Mouse (Mus musculus): Measurements from ENCODE around the gene Mmp8. TPM values are rescaled to one million over a fixed set of nuclear protein-coding genes. Genes with fewer than 3 reads are reported as not detected.

The Mmp8 gene
- polyA plus RNA-seq, 1 experiment from 2014 or later, result 12.9 TPM

DNA sequence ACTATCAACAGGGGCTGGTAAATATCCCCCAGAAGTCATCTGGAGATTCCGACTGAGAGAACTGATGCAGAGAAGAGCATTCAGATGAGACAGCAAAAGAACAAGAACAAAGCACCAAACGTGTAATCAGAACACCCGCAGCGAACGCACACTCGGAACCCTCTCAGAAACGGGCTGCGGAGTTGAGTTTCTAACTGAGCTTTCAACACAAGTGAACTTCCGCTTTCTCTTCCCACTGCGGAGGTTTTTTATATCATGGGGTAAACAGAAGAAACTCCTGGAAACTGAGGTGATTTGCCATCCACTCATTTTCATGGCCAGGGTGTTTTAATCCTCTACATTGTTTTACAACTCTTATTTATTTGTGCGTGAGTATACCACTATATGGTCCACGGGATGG is 47.4 kb downstream of the Mmp8 start:
- Histone ChIP-seq H3K27me3 (ENCODE audit: control insufficient read depth, insufficient read depth, low read length) (no peaks in the 10 kb centered on the region), H3K9me3 (replicated peaks; ENCODE audit: control insufficient read depth, low read length) (peaks cover 4% of the 10 kb centered on the region; the same call in 1 of the 2 replicates), H3K4me1 (ENCODE audit: control insufficient read depth, insufficient read depth, low read length) (no peaks in the 10 kb centered on the region), H3K27ac (ENCODE audit: low read length) (no peak overlapping the region), H3K4me2 (ENCODE audit: low read depth, low read length) (no peak overlapping the region), H3K9ac (ENCODE audit: low read length) (no peak overlapping the region), H3K36me3 (ENCODE audit: control insufficient read depth, insufficient read depth, low read length) (no peaks in the 10 kb centered on the region), H3K4me3 (replicated peaks; ENCODE audit: low read length) (no peak overlapping the region)
- 84% methylated on average over 12 of the region's 12 CpGs for WGBS
- ATAC-seq (ENCODE audit: insufficient read depth, low FRiP score), result no peak

Other genes starting within 250 kb of the Mmp8 start
- gene Mmp12, start 214.1 kb upstream of the Mmp8 start, polyA plus RNA-seq (2015; fragmentation: Nextera tagmentation; extraction: Ambion mirVana), result 0.34 TPM in 1 of 2 replicates, not detected in the other
- gene Mmp1b, start 170.4 kb upstream of the Mmp8 start, polyA plus RNA-seq (2015; fragmentation: Nextera tagmentation; extraction: Ambion mirVana), result not detected in 2 replicates
- gene Mmp3, start 112.6 kb upstream of the Mmp8 start, polyA plus RNA-seq (2015; fragmentation: Nextera tagmentation; extraction: Ambion mirVana), result not detected in 2 replicates
- gene Mmp10, start 56.1 kb upstream of the Mmp8 start, polyA plus RNA-seq (2015; fragmentation: Nextera tagmentation; extraction: Ambion mirVana), result not detected in 2 replicates
- 0.09 TPM in 1 of 2 replicates, not detected in the other for gene Mmp27, start 12.9 kb downstream of the Mmp8 start, polyA plus RNA-seq (2015; fragmentation: Nextera tagmentation; extraction: Ambion mirVana)
- not detected in 2 replicates for gene Mmp20, start 69.8 kb downstream of the Mmp8 start, polyA plus RNA-seq (2015; fragmentation: Nextera tagmentation; extraction: Ambion mirVana)
- gene Mmp7, start 133.6 kb downstream of the Mmp8 start, polyA plus RNA-seq (2015; fragmentation: Nextera tagmentation; extraction: Ambion mirVana), result 0.71 and 1.3 TPM in 2 replicates
- gene Tmem123, start 205.6 kb downstream of the Mmp8 start, polyA plus RNA-seq (2015; fragmentation: Nextera tagmentation; extraction: Ambion mirVana), result 139 and 150 TPM in 2 replicates

All from stomach, embryonic 16.5 days (tissue).